8 mouse cellular contexts compared by ENCODE assay signal in genomic region chr6:54974501-54974900, GRCm38 (mm10). TPM values are rescaled to one million over a fixed set of nuclear protein-coding genes. Genes with fewer than 3 reads are reported as not detected.
DNase-seq lines count a peak whose midpoint lies in the region; ATAC-seq and TF ChIP-seq lines count a peak whose summit lies in the region.

No protein-coding gene starts in this region.

- no peak overlapping the region for H3K27ac ChIP-seq in kidney, postnatal 0 days
- no peak overlapping the region for H3K27ac ChIP-seq in kidney, embryonic 16.5 days (ENCODE audit: low read length)
- H3K27ac ChIP-seq in small intestine, adult 2 months (ENCODE audit: insufficient read depth, low read depth, low read length), result no peak overlapping the region

- H3K9ac ChIP-seq in kidney, postnatal 0 days (ENCODE audit: low read depth, low read length), result no peak overlapping the region
- no peak overlapping the region for H3K9ac ChIP-seq in kidney, embryonic 16.5 days (replicated peaks; ENCODE audit: low read length)

- no peak overlapping the region for H3K4me2 ChIP-seq in kidney, postnatal 0 days (ENCODE audit: low read length)
- H3K4me2 ChIP-seq in kidney, embryonic 16.5 days (replicated peaks; ENCODE audit: low read depth, low read length), result no peak overlapping the region

- no peaks in the 10 kb centered on the region for H3K36me3 ChIP-seq in kidney, postnatal 0 days (ENCODE audit: insufficient read depth, low read length)
- H3K36me3 ChIP-seq in kidney, embryonic 16.5 days (ENCODE audit: insufficient read depth, low read length), result no peaks in the 10 kb centered on the region
- H3K36me3 ChIP-seq in small intestine, adult 2 months (ENCODE audit: control insufficient read depth, insufficient read depth, low read length), result no peaks in the 10 kb centered on the region

- no peaks in the 10 kb centered on the region for H3K9me3 ChIP-seq in kidney, postnatal 0 days (replicated peaks; ENCODE audit: low read length)
- peaks cover 2% of the 10 kb centered on the region; the same call in 1 of the 2 replicates for H3K9me3 ChIP-seq in kidney, embryonic 16.5 days (ENCODE audit: low read length)

- no peak overlapping the region for H3K4me3 ChIP-seq in kidney, postnatal 0 days (replicated peaks; ENCODE audit: low read depth, low read length)
- no peak overlapping the region for H3K4me3 ChIP-seq in kidney, embryonic 16.5 days (ENCODE audit: low read length)
- H3K4me3 ChIP-seq in small intestine, adult 2 months (ENCODE audit: low read depth, low read length), result no peak overlapping the region

- DNase-seq in adrenal gland, postnatal 14 days, result peak; percentile 59
- no peak for DNase-seq in adrenal gland, postnatal 25 days
- peak; percentile 38 for DNase-seq in kidney, postnatal 0 days (ENCODE audit: low spot score)
- no peak for DNase-seq in urinary bladder, postnatal 36 days (ENCODE audit: low spot score in 2 of 2)
- DNase-seq in left cerebral cortex, adult 8-10 months (ENCODE audit: low spot score in 2 of 2), result no peak

- 73% methylated on average over 5 of the region's 5 CpGs for WGBS in kidney, postnatal 0 days
- WGBS in kidney, embryonic 16.5 days, result 64% methylated on average over 5 of the region's 5 CpGs
- 67% methylated on average over 5 of the region's 5 CpGs for WGBS in small intestine, adult 2 months

- no peaks in the 10 kb centered on the region for H3K4me1 ChIP-seq in kidney, postnatal 0 days (replicated peaks; ENCODE audit: insufficient read depth, low read length)
- H3K4me1 ChIP-seq in kidney, embryonic 16.5 days (ENCODE audit: insufficient read depth, low read length), result peaks cover 8% of the 10 kb centered on the region
- peaks cover 7% of the 10 kb centered on the region for H3K4me1 ChIP-seq in small intestine, adult 2 months (ENCODE audit: control insufficient read depth, insufficient read depth, insufficient read length, low read length)

- H3K27me3 ChIP-seq in kidney, postnatal 0 days (ENCODE audit: insufficient read depth, low read length), result no peaks in the 10 kb centered on the region
- H3K27me3 ChIP-seq in kidney, embryonic 16.5 days (ENCODE audit: insufficient read depth, low read length), result peaks cover 13% of the 10 kb centered on the region
- no peaks in the 10 kb centered on the region for H3K27me3 ChIP-seq in small intestine, adult 2 months (ENCODE audit: control insufficient read depth, insufficient read depth, low read length)

- peak; percentile 63 for TF ChIP-seq CTCF in kidney, postnatal 0 days (IDR thresholded peaks at IDR 0.05; ENCODE audit: low read depth)
- TF ChIP-seq CTCF in small intestine, adult 2 months (IDR thresholded peaks at IDR 0.05; ENCODE audit: extremely low read depth, insufficient read length, insufficient replicate concordance, low read depth, low read length), result peak; percentile 58; the same call in 1 of the 2 replicates

- TF ChIP-seq POLR2A in small intestine, adult 2 months (IDR thresholded peaks at IDR 0.05; ENCODE audit: low read depth, low read length), result no peak

- ATAC-seq in kidney, postnatal 0 days (replicated peaks; ENCODE audit: low FRiP score, low read depth), result no peak
- no peak for ATAC-seq in kidney, embryonic 16.5 days (ENCODE audit: low FRiP score, low TSS enrichment)
- ATAC-seq in common myeloid progenitor, adult 5-6 weeks (replicated peaks; ENCODE audit: low read depth, poor library complexity, severe bottlenecking), result peak; percentile 57

RNA-seq across cellular contexts. Expression of gene Nod1, which starts 2.1 kb away (rescaled TPM):
- total RNA-seq in adrenal gland, postnatal 14 days (2021), result 9.2 and 12.8 TPM in 2 replicates
- 9.5 and 10.5 TPM in 2 replicates for total RNA-seq in adrenal gland, postnatal 25 days (2021)
- 4.5 TPM in 2 replicates for polyA plus RNA-seq in kidney, postnatal 0 days (2015; fragmentation: Nextera tagmentation; extraction: Ambion mirVana)
- polyA plus RNA-seq in kidney, embryonic 16.5 days (2015; fragmentation: Nextera tagmentation; extraction: Ambion mirVana), result 4.8 and 6.4 TPM in 2 replicates
- 3.2 and 3.5 TPM in 2 replicates for total RNA-seq in common myeloid progenitor, adult 5-6 weeks (2017)
- polyA plus RNA-seq in small intestine, adult 2 months (2012; rRNA removed), result 8.5 and 11.2 TPM in 2 replicates
- 1 to 10 TPM; 4.0 to 6.1 (median 4.3) TPM for total RNA-seq in left cerebral cortex, adult 8-10 months (2022)

RNA-seq across cellular contexts. Expression of gene Ggct, which starts 18.2 kb away (rescaled TPM):
- total RNA-seq in adrenal gland, postnatal 14 days (2021), result 5.3 and 7.8 TPM in 2 replicates
- total RNA-seq in adrenal gland, postnatal 25 days (2021), result 7.2 and 7.4 TPM in 2 replicates
- 17.7 and 17.9 TPM in 2 replicates for polyA plus RNA-seq in kidney, postnatal 0 days (2015; fragmentation: Nextera tagmentation; extraction: Ambion mirVana)
- polyA plus RNA-seq in kidney, embryonic 16.5 days (2015; fragmentation: Nextera tagmentation; extraction: Ambion mirVana), result 7.9 and 9.8 TPM in 2 replicates
- 29.9 and 32.4 TPM in 2 replicates for total RNA-seq in common myeloid progenitor, adult 5-6 weeks (2017)
- polyA plus RNA-seq in small intestine, adult 2 months (2012; rRNA removed), result 0.17 and 1.5 TPM in 2 replicates
- total RNA-seq in left cerebral cortex, adult 8-10 months (2022), result 10 to 100 TPM; 21.8 to 29.0 (median 23.8) TPM

Comparison
In these comparisons a context has a peak if more than half of its experiments do, and no peak if none do; other contexts are left out.
1. DNase-seq: peak in adrenal gland, postnatal 14 days (single experiment) and kidney, postnatal 0 days (single experiment); none in adrenal gland, postnatal 25 days (single experiment), urinary bladder, postnatal 36 days (0 of 2) and left cerebral cortex, adult 8-10 months (0 of 2).